Mouse (Mus musculus): Measurements from ENCODE around the gene Trim26. TPM values are rescaled to one million over a fixed set of nuclear protein-coding genes. Genes with fewer than 3 reads are reported as not detected.

Gene Trim26
- 19.3 and 20.1 TPM in 2 replicates for polyA plus RNA-seq (2012)

GRCm38 (mm10) chr17:36836874-36837647, at the start of gene Trim26:
TSS of gene Trim26 (plus strand) at chr17:36837134.

GRCm38 (mm10) chr17:36811871-36812270, 25.1 kb upstream of the Trim26 start, which contains the start of gene H2-M10.6:
TSS of gene H2-M10.6 (plus strand) at chr17:36812171.

GRCm38 (mm10) chr17:36866719-36867527, 30.0 kb downstream of the Trim26 start, which contains the start of gene Trim15:
TSS of gene Trim15 (minus strand) at chr17:36867210.

GRCm38 (mm10) chr17:36869284-36869954, 32.5 kb downstream of the Trim26 start, which contains the start of gene Trim10:
TSS of gene Trim10 (plus strand) at chr17:36869574.

GRCm38 (mm10) chr17:36890073-36890903, 53.4 kb downstream of the Trim26 start, which contains the start of gene Trim40:
TSS of gene Trim40 (minus strand) at chr17:36890123.

GRCm38 (mm10) chr17:36897552-36898205, 60.7 kb downstream of the Trim26 start, which contains the start of gene Trim31:
TSS of gene Trim31 (plus strand) at chr17:36898118.

Other genes with a start within 250 kb of the Trim26 start
- not detected in 2 replicates for gene H2-M9, start 194.5 kb upstream of the Trim26 start, polyA plus RNA-seq (2012)
- gene H2-M1, start 164.9 kb upstream of the Trim26 start, polyA plus RNA-seq (2012) = not detected in 2 replicates
- not detected in 2 replicates for gene H2-M10.5, start 64.2 kb upstream of the Trim26 start, polyA plus RNA-seq (2012)
- gene H2-M10.6, start 25.0 kb upstream of the Trim26 start, polyA plus RNA-seq (2012) = not detected in 2 replicates
- gene Trim15, start 30.1 kb downstream of the Trim26 start, polyA plus RNA-seq (2012) = not detected in 2 replicates
- 0.89 and 1.6 TPM in 2 replicates for gene Trim10, start 32.4 kb downstream of the Trim26 start, polyA plus RNA-seq (2012)
- gene Trim40, start 53.0 kb downstream of the Trim26 start, polyA plus RNA-seq (2012) = not detected in 2 replicates
- gene Trim31, start 61.0 kb downstream of the Trim26 start, polyA plus RNA-seq (2012) = not detected in 2 replicates
- 0.09 and 0.45 TPM in 2 replicates for gene Rnf39, start 105.8 kb downstream of the Trim26 start, polyA plus RNA-seq (2012)
- 125 and 144 TPM in 2 replicates for gene Ppp1r11, start 114.6 kb downstream of the Trim26 start, polyA plus RNA-seq (2012)
- gene Znrd1, start 121.4 kb downstream of the Trim26 start, polyA plus RNA-seq (2012) = 2.9 and 3.1 TPM in 2 replicates
- gene Znrd1as, start 121.5 kb downstream of the Trim26 start, polyA plus RNA-seq (2012) = 0.18 TPM in 1 of 2 replicates, not detected in the other
- not detected in 2 replicates for gene 2410137M14Rik, start 144.1 kb downstream of the Trim26 start, polyA plus RNA-seq (2012)
- 0.12 TPM in 1 of 2 replicates, not detected in the other for gene H2-M5, start 152.4 kb downstream of the Trim26 start, polyA plus RNA-seq (2012)
- gene Zfp57, start 164.0 kb downstream of the Trim26 start, polyA plus RNA-seq (2012) = 0.46 and 0.68 TPM in 2 replicates
- not detected in 2 replicates for gene Mog, start 186.3 kb downstream of the Trim26 start, polyA plus RNA-seq (2012)
- gene Gabbr1, start 208.8 kb downstream of the Trim26 start, polyA plus RNA-seq (2012) = 35.7 and 37.7 TPM in 2 replicates